Mouse (Mus musculus): ENCODE measurements around the gene Olfr272. TPM values are rescaled to one million over a fixed set of nuclear protein-coding genes. Genes with fewer than 3 reads are reported as not detected.
A peak's percentile ranks its signal among the peaks of the same experiment; 100 is the strongest.

Olfr272 gene
- polyA plus RNA-seq (2016; fragmentation: Nextera tagmentation; extraction: Ambion mirVana), result not detected in 2 replicates

GRCm38 (mm10) chr4:52919078-52919477 lies at the start of gene Olfr272:
TSS of gene Olfr272 (minus strand) at chr4:52919178.
- Histone ChIP-seq H3K27me3 (ENCODE audit: poor library complexity, severe bottlenecking) (no peaks in the 10 kb centered on the region), H3K9me3 (no peaks in the 10 kb centered on the region), H3K4me3 (no peak within 1 kb of the TSS), H3K27ac (no peak within 1 kb of the TSS), H3K36me3 (replicated peaks) (no peaks in the 10 kb centered on the region), H3K4me1 (no peaks in the 10 kb centered on the region)
- DNase-seq (ENCODE audit: extremely low spot score, low spot score), result no peak
- WGBS, result 91% methylated on average over 2 of the region's 2 CpGs

- H3K27ac ChIP-seq, result no peak within 1 kb of the TSS
- no peaks in the 10 kb centered on the region for H3K27me3 ChIP-seq (ENCODE audit: poor library complexity, severe bottlenecking)
- no peak within 1 kb of the TSS for H3K4me3 ChIP-seq
- no peaks in the 10 kb centered on the region for H3K9me3 ChIP-seq
- DNase-seq (ENCODE audit: extremely low spot score, low spot score), result no peak
- no peaks in the 10 kb centered on the region for H3K36me3 ChIP-seq (replicated peaks)
- no peaks in the 10 kb centered on the region for H3K4me1 ChIP-seq
These were observed 45.3 kb upstream of the Olfr272 start, which contains the start of gene Olfr270 for GRCm38 (mm10) chr4:52964247-52964646. TSS of gene Olfr270 (plus strand) at chr4:52964547.

GRCm38 (mm10) chr4:52958693-52959092 lies 39.7 kb upstream of the Olfr272 start:
- Histone ChIP-seq H3K4me1 (no peaks in the 10 kb centered on the region), H3K27me3 (ENCODE audit: poor library complexity, severe bottlenecking) (no peaks in the 10 kb centered on the region), H3K9me3 (no peaks in the 10 kb centered on the region), H3K36me3 (replicated peaks) (no peaks in the 10 kb centered on the region), H3K4me3 (no peak overlapping the region), H3K27ac (no peak overlapping the region)
- WGBS, result 50% methylated on average over 4 of the region's 4 CpGs
- peak; percentile 17 for DNase-seq (ENCODE audit: extremely low spot score, low spot score)

GRCm38 (mm10) chr4:52949005-52949404 lies 30.0 kb upstream of the Olfr272 start:
- H3K36me3 ChIP-seq (replicated peaks), result no peaks in the 10 kb centered on the region
- 90% methylated on average over 2 of the region's 2 CpGs for WGBS
- H3K27ac ChIP-seq, result no peak overlapping the region
- H3K4me1 ChIP-seq, result no peaks in the 10 kb centered on the region
- DNase-seq (ENCODE audit: extremely low spot score, low spot score), result no peak
- no peaks in the 10 kb centered on the region for H3K9me3 ChIP-seq
- no peak overlapping the region for H3K4me3 ChIP-seq
- H3K27me3 ChIP-seq (ENCODE audit: poor library complexity, severe bottlenecking), result no peaks in the 10 kb centered on the region

GRCm38 (mm10) chr4:52946665-52947064 lies 27.7 kb upstream of the Olfr272 start:
- no peaks in the 10 kb centered on the region for H3K27me3 ChIP-seq (ENCODE audit: poor library complexity, severe bottlenecking)
- H3K9me3 ChIP-seq, result no peaks in the 10 kb centered on the region

GRCm38 (mm10) chr4:52930480-52930879 lies 11.5 kb upstream of the Olfr272 start:
- no peak overlapping the region for H3K27ac ChIP-seq
- H3K27me3 ChIP-seq (ENCODE audit: poor library complexity, severe bottlenecking), result no peaks in the 10 kb centered on the region
- H3K9me3 ChIP-seq, result no peaks in the 10 kb centered on the region
- no peaks in the 10 kb centered on the region for H3K4me1 ChIP-seq
- no peaks in the 10 kb centered on the region for H3K36me3 ChIP-seq (replicated peaks)
- H3K4me3 ChIP-seq, result no peak overlapping the region
- no peak for DNase-seq (ENCODE audit: extremely low spot score, low spot score)
- 95% methylated on average over 4 of the region's 4 CpGs for WGBS

More at GRCm38 (mm10) chr4:52946665-52947064, 27.7 kb upstream of the Olfr272 start:
- DNase-seq (ENCODE audit: extremely low spot score, low spot score), result no peak
- no peak overlapping the region for H3K4me3 ChIP-seq
- no peak overlapping the region for H3K27ac ChIP-seq
- no peaks in the 10 kb centered on the region for H3K4me1 ChIP-seq
- H3K36me3 ChIP-seq (replicated peaks), result no peaks in the 10 kb centered on the region

- H3K27ac ChIP-seq, result no peak overlapping the region
- H3K4me3 ChIP-seq, result no peak overlapping the region
- no peaks in the 10 kb centered on the region for H3K27me3 ChIP-seq (ENCODE audit: poor library complexity, severe bottlenecking)
- no peak for DNase-seq (ENCODE audit: extremely low spot score, low spot score)
- no peaks in the 10 kb centered on the region for H3K9me3 ChIP-seq
- no peaks in the 10 kb centered on the region for H3K4me1 ChIP-seq
- no peaks in the 10 kb centered on the region for H3K36me3 ChIP-seq (replicated peaks)
- WGBS, result 88% methylated on average over 2 of the region's 2 CpGs
These were observed 1.7 kb downstream of the Olfr272 start for GRCm38 (mm10) chr4:52917311-52917688.

- Histone ChIP-seq H3K4me1 (no peaks in the 10 kb centered on the region), H3K4me3 (no peak overlapping the region), H3K36me3 (replicated peaks) (no peaks in the 10 kb centered on the region), H3K27me3 (ENCODE audit: poor library complexity, severe bottlenecking) (no peaks in the 10 kb centered on the region), H3K9me3 (no peaks in the 10 kb centered on the region), H3K27ac (no peak overlapping the region)
- no peak for DNase-seq (ENCODE audit: extremely low spot score, low spot score)
- WGBS, result 91% methylated on average over 6 of the region's 6 CpGs
These were observed 2.2 kb downstream of the Olfr272 start for GRCm38 (mm10) chr4:52916659-52917310.

GRCm38 (mm10) chr4:52912409-52912808 lies 6.6 kb downstream of the Olfr272 start:
- no peaks in the 10 kb centered on the region for H3K36me3 ChIP-seq (replicated peaks)
- no peak overlapping the region for H3K27ac ChIP-seq
- no peaks in the 10 kb centered on the region for H3K9me3 ChIP-seq
- H3K4me1 ChIP-seq, result no peaks in the 10 kb centered on the region
- H3K27me3 ChIP-seq (ENCODE audit: poor library complexity, severe bottlenecking), result no peaks in the 10 kb centered on the region
- 58% methylated on average over 3 of the region's 3 CpGs for WGBS
- H3K4me3 ChIP-seq, result no peak overlapping the region
- no peak for DNase-seq (ENCODE audit: extremely low spot score, low spot score)

- Histone ChIP-seq H3K27me3 (ENCODE audit: poor library complexity, severe bottlenecking) (no peaks in the 10 kb centered on the region), H3K36me3 (replicated peaks) (no peaks in the 10 kb centered on the region), H3K4me3 (no peak overlapping the region), H3K9me3 (no peaks in the 10 kb centered on the region), H3K27ac (no peak overlapping the region), H3K4me1 (no peaks in the 10 kb centered on the region)
- DNase-seq (ENCODE audit: extremely low spot score, low spot score), result no peak
- 85% methylated on average over 3 of the region's 3 CpGs for WGBS
These were observed 9.4 kb downstream of the Olfr272 start for GRCm38 (mm10) chr4:52909542-52909941.

GRCm38 (mm10) chr4:52864156-52864555 lies 54.8 kb downstream of the Olfr272 start:
- 93% methylated on average over 9 of the region's 9 CpGs for WGBS
- Histone ChIP-seq H3K27ac (no peak overlapping the region), H3K4me1 (no peaks in the 10 kb centered on the region), H3K36me3 (replicated peaks) (no peaks in the 10 kb centered on the region), H3K9me3 (no peaks in the 10 kb centered on the region), H3K27me3 (ENCODE audit: poor library complexity, severe bottlenecking) (no peaks in the 10 kb centered on the region), H3K4me3 (no peak overlapping the region)
- DNase-seq (ENCODE audit: extremely low spot score, low spot score), result no peak

Data from forebrain, embryonic 10.5 days (tissue).